Mouse (Mus musculus): ENCODE measurements around the gene Ghitm. TPM values are rescaled to one million over a fixed set of nuclear protein-coding genes. Genes with fewer than 3 reads are reported as not detected.
"Not testable (repeated sequence)": the region's sequence is repeated elsewhere in the genome, so short reads cannot be mapped to it uniquely, and the experiment has no call there.

Gene Ghitm
- polyA plus RNA-seq, 1 experiment from 2014 or later = 198 TPM

DNA sequence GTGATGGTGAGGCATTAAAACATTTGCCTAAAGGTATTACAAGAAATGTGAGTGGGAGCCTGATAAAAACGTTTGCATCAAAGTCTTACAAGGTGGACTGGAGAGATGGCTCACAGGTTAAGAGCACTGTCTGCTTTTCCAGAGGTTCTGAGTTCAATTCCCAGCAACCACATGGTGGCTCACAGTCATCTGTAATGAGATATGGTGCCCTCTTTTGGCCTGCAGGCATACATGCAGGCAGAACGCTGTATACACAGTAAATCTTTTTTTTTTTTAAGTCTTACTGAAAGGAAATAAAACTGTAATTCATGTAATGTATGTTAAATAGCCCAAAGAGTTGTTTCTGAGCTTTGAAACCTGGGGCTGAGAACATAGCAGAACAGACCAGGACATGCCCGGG lies 2.5 kb upstream of the Ghitm start:
- not testable (repeated sequence) for H3K4me1 ChIP-seq (ENCODE audit: control insufficient read depth, insufficient read depth, low read length); H3K9ac ChIP-seq (ENCODE audit: low read depth, low read length); H3K27me3 ChIP-seq (replicated peaks; ENCODE audit: control insufficient read depth, insufficient read depth, low read length); H3K27ac ChIP-seq (replicated peaks; ENCODE audit: low read depth, low read length); H3K4me3 ChIP-seq (ENCODE audit: low read depth, low read length); H3K9me3 ChIP-seq (ENCODE audit: control insufficient read depth, low read length); H3K4me2 ChIP-seq (ENCODE audit: low read depth, low read length); ATAC-seq (ENCODE audit: low read depth); DNase-seq (ENCODE audit: low spot score); H3K36me3 ChIP-seq (ENCODE audit: control insufficient read depth, insufficient read depth, low read length)
- 74% methylated on average over 2 of the region's 3 CpGs for WGBS

GRCm38 (mm10) chr14:37136110-37136509 lies 1.0 kb upstream of the Ghitm start:
- no peak for ATAC-seq (ENCODE audit: low read depth)
- 71% methylated on average over 4 of the region's 4 CpGs for WGBS
- H3K4me2 ChIP-seq (ENCODE audit: low read depth, low read length) = no peak overlapping the region
- no peak for DNase-seq (ENCODE audit: low spot score)
- H3K27me3 ChIP-seq (replicated peaks; ENCODE audit: control insufficient read depth, insufficient read depth, low read length) = no peaks in the 10 kb centered on the region
- no peak overlapping the region for H3K4me3 ChIP-seq (ENCODE audit: low read depth, low read length)
- H3K27ac ChIP-seq (replicated peaks; ENCODE audit: low read depth, low read length) = no peak overlapping the region
- no peaks in the 10 kb centered on the region for H3K9me3 ChIP-seq (ENCODE audit: control insufficient read depth, low read length)
- peaks cover 4% of the 10 kb centered on the region; the same call in 1 of the 2 replicates for H3K4me1 ChIP-seq (ENCODE audit: control insufficient read depth, insufficient read depth, low read length)
- no peak overlapping the region for H3K9ac ChIP-seq (ENCODE audit: low read depth, low read length)
- H3K36me3 ChIP-seq (ENCODE audit: control insufficient read depth, insufficient read depth, low read length) = peaks cover 21% of the 10 kb centered on the region

DNA sequence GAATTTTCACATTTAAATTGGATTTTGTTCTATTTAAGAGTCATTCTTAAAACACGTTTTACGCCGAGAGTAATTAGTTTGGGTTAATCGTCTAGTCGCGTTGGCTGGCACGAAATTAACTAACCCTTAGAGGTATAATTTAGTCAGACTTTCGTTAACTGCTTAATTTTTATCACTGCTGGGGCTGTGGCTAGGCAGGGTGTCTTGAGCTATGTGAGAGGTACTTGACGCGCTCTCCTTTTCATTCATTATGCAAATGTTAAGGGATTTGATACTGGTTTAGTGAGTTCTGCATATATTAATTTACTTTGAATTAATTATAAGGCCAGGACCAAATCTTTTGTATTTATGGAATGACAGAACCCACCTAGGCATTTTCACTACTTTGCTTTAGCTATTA lies 599 bp upstream of the Ghitm start:
- Histone ChIP-seq H3K4me3 (ENCODE audit: low read depth, low read length) (peak overlapping the region; percentile 81), H3K9ac (ENCODE audit: low read depth, low read length) (peak overlapping the region; percentile 69), H3K4me2 (ENCODE audit: low read depth, low read length) (peak overlapping the region; percentile 75), H3K9me3 (ENCODE audit: control insufficient read depth, low read length) (no peaks in the 10 kb centered on the region), H3K36me3 (ENCODE audit: control insufficient read depth, insufficient read depth, low read length) (peaks cover 25% of the 10 kb centered on the region), H3K27me3 (replicated peaks; ENCODE audit: control insufficient read depth, insufficient read depth, low read length) (no peaks in the 10 kb centered on the region), H3K4me1 (ENCODE audit: control insufficient read depth, insufficient read depth, low read length) (peaks cover 4% of the 10 kb centered on the region; the same call in 1 of the 2 replicates), H3K27ac (replicated peaks; ENCODE audit: low read depth, low read length) (no peak overlapping the region)
- ATAC-seq (ENCODE audit: low read depth) (0 out of 2 replicates have a peak, but pooled peaks have one; percentile 27), DNase-seq (ENCODE audit: low spot score) (no peak)
- 3% methylated on average over 10 of the region's 10 CpGs for WGBS

DNA sequence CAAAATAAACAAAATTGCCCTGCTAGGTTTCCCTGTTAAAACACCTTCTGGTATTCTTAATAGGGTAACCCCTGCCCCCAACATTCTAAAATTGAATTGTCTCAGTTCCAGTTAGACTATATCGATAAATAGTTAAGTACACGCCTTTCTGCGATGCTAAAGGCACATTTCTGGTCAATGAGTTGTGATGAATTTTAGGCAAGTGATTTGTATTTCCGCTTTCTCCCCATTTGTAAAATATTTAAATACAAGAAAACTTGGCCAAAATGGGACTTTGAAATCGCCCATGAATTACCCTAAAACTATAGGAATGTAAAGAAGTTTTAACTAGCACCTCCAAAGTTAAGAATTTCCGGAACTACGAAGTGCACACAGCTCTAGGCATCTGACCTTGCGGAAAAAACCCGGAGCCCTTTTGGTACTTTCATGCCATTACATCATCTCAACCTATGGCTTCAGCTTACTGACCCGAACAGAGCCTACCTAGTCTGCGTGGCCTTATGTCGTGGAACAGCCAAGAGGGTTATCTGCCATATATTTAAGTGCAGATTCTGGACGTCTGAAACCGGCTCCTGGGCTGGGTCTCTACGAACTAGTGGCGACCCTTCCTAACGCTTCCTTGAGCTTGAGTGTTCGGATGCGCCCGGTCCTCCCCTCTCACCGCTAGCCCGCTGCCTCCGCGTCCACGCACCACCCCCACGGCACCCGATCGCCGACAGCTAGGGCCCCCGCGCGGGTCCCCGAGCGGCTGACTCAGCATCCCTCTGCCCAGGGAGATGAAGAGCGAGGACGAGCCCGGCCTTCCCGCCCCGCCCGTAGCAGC lies 557 bp downstream of the Ghitm start:
- Histone ChIP-seq H3K4me2 (ENCODE audit: low read depth, low read length) (peak overlapping the region; percentile 62), H3K4me1 (ENCODE audit: control insufficient read depth, insufficient read depth, low read length) (peaks cover 4% of the 10 kb centered on the region; the same call in 1 of the 2 replicates), H3K36me3 (ENCODE audit: control insufficient read depth, insufficient read depth, low read length) (peaks cover 35% of the 10 kb centered on the region), H3K9me3 (ENCODE audit: control insufficient read depth, low read length) (no peaks in the 10 kb centered on the region), H3K27me3 (replicated peaks; ENCODE audit: control insufficient read depth, insufficient read depth, low read length) (no peaks in the 10 kb centered on the region), H3K4me3 (ENCODE audit: low read depth, low read length) (peak overlapping the region; percentile 81), H3K27ac (replicated peaks; ENCODE audit: low read depth, low read length) (peak overlapping the region; percentile 75), H3K9ac (ENCODE audit: low read depth, low read length) (peak overlapping the region; percentile 88)
- DNase-seq (ENCODE audit: low spot score) = no peak
- no peak; the same call in 1 of the 2 replicates for ATAC-seq (ENCODE audit: low read depth)
- 3% methylated on average over 27 of the region's 40 CpGs for WGBS

- WGBS = 48% methylated on average over 4 of the region's 4 CpGs
- Histone ChIP-seq H3K9me3 (ENCODE audit: control insufficient read depth, low read length) (no peaks in the 10 kb centered on the region), H3K27ac (replicated peaks; ENCODE audit: low read depth, low read length) (no peak overlapping the region), H3K36me3 (ENCODE audit: control insufficient read depth, insufficient read depth, low read length) (peaks cover 84% of the 10 kb centered on the region), H3K4me2 (ENCODE audit: low read depth, low read length) (no peak overlapping the region), H3K4me1 (ENCODE audit: control insufficient read depth, insufficient read depth, low read length) (no peaks in the 10 kb centered on the region), H3K9ac (ENCODE audit: low read depth, low read length) (no peak overlapping the region), H3K27me3 (replicated peaks; ENCODE audit: control insufficient read depth, insufficient read depth, low read length) (no peaks in the 10 kb centered on the region), H3K4me3 (ENCODE audit: low read depth, low read length) (no peak overlapping the region)
- ATAC-seq (ENCODE audit: low read depth) (no peak), DNase-seq (ENCODE audit: low spot score) (peak; percentile 74)
Measured at GRCm38 (mm10) chr14:37127652-37128051, 7.4 kb downstream of the Ghitm start.

DNA sequence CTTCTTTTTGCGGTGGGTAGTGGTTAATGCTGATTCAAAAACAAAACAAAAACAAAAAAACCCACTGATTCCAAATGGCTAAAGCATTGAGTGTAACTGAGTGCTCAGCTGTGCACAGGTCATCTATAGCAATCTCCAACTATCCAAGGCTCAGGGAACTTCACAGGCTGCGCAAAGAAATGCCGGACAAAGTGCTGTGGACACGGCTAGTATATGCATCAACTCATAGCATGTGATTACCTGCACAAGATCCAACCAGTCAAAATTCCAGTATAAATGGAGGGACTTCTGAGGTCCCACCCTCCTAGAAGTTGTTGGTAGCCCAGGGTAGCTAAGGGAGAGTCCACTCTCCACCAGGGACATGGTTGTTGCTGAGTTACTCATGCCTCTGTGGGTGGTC lies 15.8 kb downstream of the Ghitm start:
- DNase-seq (ENCODE audit: low spot score) (no peak), ATAC-seq (ENCODE audit: low read depth) (no peak)
- H3K9me3 ChIP-seq (ENCODE audit: control insufficient read depth, low read length) = no peaks in the 10 kb centered on the region
- peaks cover 37% of the 10 kb centered on the region for H3K36me3 ChIP-seq (ENCODE audit: control insufficient read depth, insufficient read depth, low read length)
- H3K9ac ChIP-seq (ENCODE audit: low read depth, low read length) = no peak overlapping the region
- no peaks in the 10 kb centered on the region for H3K27me3 ChIP-seq (replicated peaks; ENCODE audit: control insufficient read depth, insufficient read depth, low read length)
- no peak overlapping the region for H3K4me3 ChIP-seq (ENCODE audit: low read depth, low read length)
- WGBS = 93% methylated on average over 4 of the region's 4 CpGs
- H3K4me1 ChIP-seq (ENCODE audit: control insufficient read depth, insufficient read depth, low read length) = no peaks in the 10 kb centered on the region
- H3K4me2 ChIP-seq (ENCODE audit: low read depth, low read length) = no peak overlapping the region
- no peak overlapping the region for H3K27ac ChIP-seq (replicated peaks; ENCODE audit: low read depth, low read length)

DNA sequence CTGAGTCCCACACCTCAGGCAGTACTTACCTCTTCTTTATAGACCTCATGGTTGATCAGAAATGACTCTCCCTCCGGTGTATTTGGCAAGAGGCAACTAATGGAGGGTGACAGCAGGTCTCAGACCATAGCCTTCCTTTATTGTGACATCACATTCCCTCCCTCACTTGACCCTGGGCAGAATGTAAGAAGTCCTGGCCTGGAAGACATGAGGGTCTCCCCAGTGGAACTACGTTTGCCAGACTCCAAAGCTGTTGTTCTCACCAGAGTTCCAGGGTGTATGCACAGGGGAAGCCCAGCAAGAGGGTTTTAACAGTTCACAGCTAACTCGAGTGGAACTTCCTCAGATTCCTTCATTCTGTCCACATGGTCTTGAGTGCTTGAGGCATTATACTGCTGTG lies 21.1 kb downstream of the Ghitm start, which contains the start of gene 2610528A11Rik:
Gene 2610528A11Rik (minus strand): TSS at position 101 of the 400 bp plus-strand sequence.
- ATAC-seq (ENCODE audit: low read depth) = peak; percentile 22; the same call in 1 of the 2 replicates
- peaks cover 5% of the 10 kb centered on the region; the same call in 1 of the 2 replicates for H3K36me3 ChIP-seq (ENCODE audit: control insufficient read depth, insufficient read depth, low read length)
- DNase-seq (ENCODE audit: low spot score) = no peak
- 62% methylated on average over 3 of the region's 3 CpGs for WGBS
- no peak within 1 kb of the TSS for H3K9ac ChIP-seq (ENCODE audit: low read depth, low read length)
- H3K4me1 ChIP-seq (ENCODE audit: control insufficient read depth, insufficient read depth, low read length) = no peaks in the 10 kb centered on the region
- no peaks in the 10 kb centered on the region for H3K27me3 ChIP-seq (replicated peaks; ENCODE audit: control insufficient read depth, insufficient read depth, low read length)
- H3K27ac ChIP-seq (replicated peaks; ENCODE audit: low read depth, low read length) = no peak within 1 kb of the TSS
- H3K4me2 ChIP-seq (ENCODE audit: low read depth, low read length) = no peak within 1 kb of the TSS
- no peaks in the 10 kb centered on the region for H3K9me3 ChIP-seq (ENCODE audit: control insufficient read depth, low read length)
- H3K4me3 ChIP-seq (ENCODE audit: low read depth, low read length) = no peak within 1 kb of the TSS

GRCm38 (mm10) chr14:37112931-37113330 lies 22.1 kb downstream of the Ghitm start:
- Histone ChIP-seq H3K9ac (ENCODE audit: low read depth, low read length) (no peak overlapping the region), H3K9me3 (ENCODE audit: control insufficient read depth, low read length) (no peaks in the 10 kb centered on the region), H3K4me1 (ENCODE audit: control insufficient read depth, insufficient read depth, low read length) (no peaks in the 10 kb centered on the region), H3K4me2 (ENCODE audit: low read depth, low read length) (no peak overlapping the region), H3K27me3 (replicated peaks; ENCODE audit: control insufficient read depth, insufficient read depth, low read length) (no peaks in the 10 kb centered on the region), H3K27ac (replicated peaks; ENCODE audit: low read depth, low read length) (no peak overlapping the region), H3K36me3 (ENCODE audit: control insufficient read depth, insufficient read depth, low read length) (no peaks in the 10 kb centered on the region), H3K4me3 (ENCODE audit: low read depth, low read length) (no peak overlapping the region)
- DNase-seq (ENCODE audit: low spot score) (no peak), ATAC-seq (ENCODE audit: low read depth) (no peak)
- WGBS = 89% methylated on average over 7 of the region's 7 CpGs

DNA sequence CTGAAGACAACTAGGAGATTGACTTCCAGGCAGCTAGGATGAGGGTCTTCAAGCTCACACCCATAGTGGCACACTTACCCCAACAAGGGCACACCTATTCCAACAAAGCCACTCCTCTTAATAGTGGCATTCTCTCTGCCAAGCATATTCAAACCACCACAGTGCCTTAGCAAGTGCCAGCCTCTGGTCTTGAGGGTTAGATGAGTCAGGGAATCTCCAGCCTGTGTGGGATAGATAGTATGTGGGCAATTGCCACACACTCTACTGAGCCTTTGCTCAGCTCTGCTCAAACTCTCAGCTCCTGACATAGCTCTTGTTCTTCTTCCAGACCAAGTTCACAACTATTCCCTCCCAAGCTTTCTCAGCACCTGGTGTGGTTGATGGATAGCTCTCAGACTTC lies 23.7 kb downstream of the Ghitm start:
- DNase-seq (ENCODE audit: low spot score) (no peak), ATAC-seq (ENCODE audit: low read depth) (no peak)
- H3K4me1 ChIP-seq (ENCODE audit: control insufficient read depth, insufficient read depth, low read length) = no peaks in the 10 kb centered on the region

More for the DNA sequence above, 23.7 kb downstream of the Ghitm start:
- no peaks in the 10 kb centered on the region for H3K27me3 ChIP-seq (replicated peaks; ENCODE audit: control insufficient read depth, insufficient read depth, low read length)
- no peaks in the 10 kb centered on the region for H3K9me3 ChIP-seq (ENCODE audit: control insufficient read depth, low read length)
- H3K36me3 ChIP-seq (ENCODE audit: control insufficient read depth, insufficient read depth, low read length) = no peaks in the 10 kb centered on the region
- H3K27ac ChIP-seq (replicated peaks; ENCODE audit: low read depth, low read length) = no peak overlapping the region
- H3K4me2 ChIP-seq (ENCODE audit: low read depth, low read length) = no peak overlapping the region
- no peak overlapping the region for H3K4me3 ChIP-seq (ENCODE audit: low read depth, low read length)
- H3K9ac ChIP-seq (ENCODE audit: low read depth, low read length) = no peak overlapping the region
